In the genomic region with DNA sequence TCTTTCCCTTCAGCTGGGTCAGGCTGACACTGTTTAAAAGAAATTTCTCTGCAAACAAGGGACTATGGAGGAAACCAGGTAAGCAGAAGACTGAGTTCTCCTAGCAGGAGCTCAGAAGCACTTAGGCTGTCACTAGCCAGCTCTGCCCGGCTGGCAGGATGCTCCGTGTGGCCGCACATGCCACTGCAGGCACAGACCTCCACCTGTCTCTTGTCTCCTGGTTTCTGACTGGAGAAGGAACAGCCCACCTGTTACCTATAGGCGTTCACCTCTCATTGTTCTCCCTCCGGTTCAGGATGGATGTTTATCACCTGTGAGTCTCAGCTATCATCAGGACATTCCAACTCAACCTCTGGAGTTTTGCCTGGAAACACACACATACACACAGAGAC, we compare ENCODE assay signal across 20 mouse cellular contexts. TPM values are rescaled to one million over a fixed set of nuclear protein-coding genes. Genes with fewer than 3 reads are reported as not detected.
DNase-seq lines count a peak whose midpoint lies in the region; ATAC-seq and TF ChIP-seq lines count a peak whose summit lies in the region.
"Had no signal": no experiment of that assay in that cellular context is flagged by ENCODE, and none has a peak within 500 bp of the region (broad histone marks: within the 10 kb centered on the region; RNA-seq: fewer than 3 reads in every experiment).

No protein-coding gene starts in this region.

- no peak for TF ChIP-seq EP300 in liver, embryonic 14.5 days (IDR thresholded peaks at IDR 0.05; ENCODE audit: low read depth)
- TF ChIP-seq EP300 in liver, postnatal 0 days (IDR thresholded peaks at IDR 0.05; ENCODE audit: low read depth): no peak

- H3K27me3 ChIP-seq in cerebellum, adult 2 months (ENCODE audit: control insufficient read depth, insufficient read depth, low read length): no peaks in the 10 kb centered on the region
- peaks cover 30% of the 10 kb centered on the region for H3K27me3 ChIP-seq in liver, embryonic 14.5 days (ENCODE audit: control insufficient read depth, insufficient read depth, low read length)
- peaks cover 9% of the 10 kb centered on the region; the same call in 1 of the 2 replicates for H3K27me3 ChIP-seq in liver, postnatal 0 days (ENCODE audit: insufficient read depth, low read length)

- peaks cover 20% of the 10 kb centered on the region for H3K4me1 ChIP-seq in cerebellum, adult 2 months (ENCODE audit: control insufficient read depth, insufficient read depth, low read length)
- H3K4me1 ChIP-seq in liver, embryonic 14.5 days (replicated peaks; ENCODE audit: control insufficient read depth in 2 of 2, insufficient read depth in 2 of 2, low read length in 1 of 2): peaks cover 0 to 2% of the 10 kb centered on the region in 2 experiments; a peak in 2 of 4 replicates
- H3K4me1 ChIP-seq in liver, postnatal 0 days (ENCODE audit: insufficient read depth): peaks cover 25% of the 10 kb centered on the region

- H3K4me3 ChIP-seq in cerebellum, adult 2 months (replicated peaks; ENCODE audit: insufficient read depth, low read depth, low read length): no peak overlapping the region
- H3K4me3 ChIP-seq in gastrocnemius, adult 2 months: no peak overlapping the region
- no peak overlapping the region for H3K4me3 ChIP-seq in liver, embryonic 14.5 days (ENCODE audit: insufficient read depth in 1 of 2, low read depth in 2 of 2, low read length in 2 of 2)
- no peak overlapping the region for H3K4me3 ChIP-seq in liver, postnatal 0 days (ENCODE audit: low read depth, low read length)
- H3K4me3 ChIP-seq: embryonic facial prominence, embryonic 12.5 days; forebrain, embryonic 15.5 days; heart, embryonic 15.5 days; hindbrain, embryonic 13.5 days had no signal

- H3K4me2 ChIP-seq in liver, embryonic 14.5 days (ENCODE audit: low read depth): no peak overlapping the region
- no peak overlapping the region for H3K4me2 ChIP-seq in liver, postnatal 0 days (ENCODE audit: low read depth, low read length)
- H3K4me2 ChIP-seq: embryonic facial prominence, embryonic 12.5 days; forebrain, embryonic 15.5 days; heart, embryonic 11.5 days; heart, embryonic 15.5 days; hindbrain, embryonic 13.5 days had no signal

- peak in 1 of 2 experiments; percentile 45 for DNase-seq in cerebellum, adult 2 months
- no peak for DNase-seq in cerebellum, adult 11-12 months
- DNase-seq in gastrocnemius, adult 2 months: peak; percentile 13
- DNase-seq in gastrocnemius, postnatal 25 days: no peak
- DNase-seq in liver, embryonic 14.5 days (ENCODE audit: low read depth in 3 of 3, low spot score in 3 of 3): no peak
- DNase-seq in liver, postnatal 0 days: no peak
- peak; percentile 56 for DNase-seq in MN1 (ENCODE audit: low spot score)
- DNase-seq: adrenal gland, postnatal 14 days; gastrocnemius, postnatal 36 days; heart, adult 18-20 months; heart, postnatal 14 days; kidney, adult 11 months had no signal

- ATAC-seq in liver, embryonic 14.5 days (ENCODE audit: insufficient read depth): no peak
- ATAC-seq in liver, postnatal 0 days: no peak
- ATAC-seq: activated CD4-positive, CD25-positive, alpha-beta regulatory T cell, adult 4 months; forebrain, embryonic 15.5 days; Patski had no signal

- H3K27ac ChIP-seq in cerebellum, adult 2 months (ENCODE audit: insufficient read depth, low read length): no peak overlapping the region
- no peak overlapping the region; the same call in 1 of the 2 replicates for H3K27ac ChIP-seq in gastrocnemius, adult 2 months
- no peak overlapping the region for H3K27ac ChIP-seq in liver, embryonic 14.5 days
- no peak overlapping the region for H3K27ac ChIP-seq in liver, postnatal 0 days (ENCODE audit: low read depth)
- H3K27ac ChIP-seq: embryonic facial prominence, embryonic 12.5 days; forebrain, embryonic 15.5 days; heart, embryonic 15.5 days; hindbrain, embryonic 13.5 days had no signal

- peak; percentile 55 for TF ChIP-seq CTCF in cerebellum, adult 2 months (IDR thresholded peaks at IDR 0.05; ENCODE audit: borderline replicate concordance, insufficient read depth, low read depth, low read length)
- no peak for TF ChIP-seq CTCF in gastrocnemius, adult 2 months (IDR thresholded peaks at IDR 0.05)
- TF ChIP-seq CTCF in liver, embryonic 14.5 days (IDR thresholded peaks at IDR 0.05; ENCODE audit: low read depth): peak; percentile 23
- TF ChIP-seq CTCF in liver, postnatal 0 days (IDR thresholded peaks at IDR 0.05; ENCODE audit: low read depth): no peak

- no peak overlapping the region for H3K9ac ChIP-seq in liver, embryonic 14.5 days (replicated peaks)
- H3K9ac ChIP-seq in liver, postnatal 0 days (replicated peaks): no peak overlapping the region
- H3K9ac ChIP-seq: embryonic facial prominence, embryonic 12.5 days; forebrain, embryonic 15.5 days; heart, embryonic 15.5 days had no signal

- no peak for TF ChIP-seq POLR2A in cerebellum, adult 2 months (IDR thresholded peaks at IDR 0.05; ENCODE audit: borderline replicate concordance, insufficient read depth, low read length)

- no peaks in the 10 kb centered on the region for H3K36me3 ChIP-seq in liver, embryonic 14.5 days (replicated peaks; ENCODE audit: control insufficient read depth, insufficient read depth, low read depth)
- H3K36me3 ChIP-seq in liver, postnatal 0 days (replicated peaks; ENCODE audit: insufficient read depth, low read length): no peaks in the 10 kb centered on the region
- H3K36me3 ChIP-seq: embryonic facial prominence, embryonic 12.5 days; heart, embryonic 15.5 days had no signal

- intact Hi-C loops in gastrocnemius, adult 2 months (cut with DNase I): no loop called here

- WGBS in cerebellum, adult 2 months: 11% methylated on average over 5 of the region's 5 CpGs
- whole genome bisulfite sequencing in liver, embryonic 14.5 days (ENCODE audit: insufficient replicate concordance): 68% methylated on average over 5 of the region's 5 CpGs
- 61% methylated on average over 5 of the region's 5 CpGs for WGBS in liver, postnatal 0 days (ENCODE audit: insufficient replicate concordance)

- H3K9me3 ChIP-seq in liver, embryonic 14.5 days (ENCODE audit: control insufficient read depth, low read length): no peaks in the 10 kb centered on the region
- H3K9me3 ChIP-seq in liver, postnatal 0 days (ENCODE audit: low read length): no peaks in the 10 kb centered on the region
- H3K9me3 ChIP-seq: embryonic facial prominence, embryonic 12.5 days; forebrain, embryonic 15.5 days; heart, embryonic 15.5 days; hindbrain, embryonic 13.5 days had no signal

RNA-seq across cellular contexts. Expression of a gene that starts 8.8 kb away (rescaled TPM):
- polyA plus RNA-seq in cerebellum, adult 2 months (2012; rRNA removed): 99.5 and 109 TPM in 2 replicates
- 1 to 10 TPM; 1.6 TPM for total RNA-seq in gastrocnemius, adult 2 months (2021)
- 1 to 10 TPM; 2.0 to 2.4 TPM for total RNA-seq in gastrocnemius, postnatal 25 days (2021)
- polyA plus RNA-seq in liver, embryonic 14.5 days (2012; rRNA removed): 3.0 and 3.7 TPM in 2 replicates
- 0.57 and 0.59 TPM in 2 replicates for polyA plus RNA-seq in liver, embryonic 14.5 days (2014; fragmentation: Nextera tagmentation; extraction: Ambion mirVana)
- polyA plus RNA-seq in liver, postnatal 0 days (2015; fragmentation: Nextera tagmentation; extraction: Ambion mirVana): 0.33 and 0.88 TPM in 2 replicates
- polyA plus RNA-seq: heart, embryonic 15.5 days had no signal

RNA-seq across cellular contexts. Expression of a gene that starts 13.8 kb away (rescaled TPM):
- polyA plus RNA-seq in cerebellum, adult 2 months (2012; rRNA removed): 81.6 and 84.6 TPM in 2 replicates
- total RNA-seq in gastrocnemius, adult 2 months (2021): 10 to 100 TPM; 21.6 to 29.9 TPM
- 10 to 100 TPM; 24.1 to 28.8 TPM for total RNA-seq in gastrocnemius, postnatal 25 days (2021)
- polyA plus RNA-seq in liver, embryonic 14.5 days (2012; rRNA removed): 35.8 and 41.8 TPM in 2 replicates
- 18.9 and 23.8 TPM in 2 replicates for polyA plus RNA-seq in liver, embryonic 14.5 days (2014; fragmentation: Nextera tagmentation; extraction: Ambion mirVana)
- polyA plus RNA-seq in liver, postnatal 0 days (2015; fragmentation: Nextera tagmentation; extraction: Ambion mirVana): 224 and 230 TPM in 2 replicates

RNA-seq across cellular contexts. Expression of a gene that starts 20.6 kb away (rescaled TPM):
- polyA plus RNA-seq in cerebellum, adult 2 months (2012; rRNA removed): 141 and 143 TPM in 2 replicates
- total RNA-seq in gastrocnemius, adult 2 months (2021): 10 to 100 TPM; 33.5 to 40.5 TPM
- total RNA-seq in gastrocnemius, postnatal 25 days (2021): 10 to 100 TPM; 43.3 to 46.9 TPM
- 175 and 221 TPM in 2 replicates for polyA plus RNA-seq in liver, embryonic 14.5 days (2012; rRNA removed)
- 519 and 576 TPM in 2 replicates for polyA plus RNA-seq in liver, embryonic 14.5 days (2014; fragmentation: Nextera tagmentation; extraction: Ambion mirVana)
- 209 and 225 TPM in 2 replicates for polyA plus RNA-seq in liver, postnatal 0 days (2015; fragmentation: Nextera tagmentation; extraction: Ambion mirVana)

RNA-seq across cellular contexts. Expression of a gene that starts 23.9 kb away (rescaled TPM):
- 11.8 TPM in 2 replicates for polyA plus RNA-seq in cerebellum, adult 2 months (2012; rRNA removed)
- total RNA-seq in gastrocnemius, adult 2 months (2021): 1 to 10 TPM in 1 of 2 experiments, under 1 TPM in 1; 0.45 to 1.2 TPM
- total RNA-seq in gastrocnemius, postnatal 25 days (2021): under 1 TPM; 0.62 to 0.82 TPM
- 0.07 and 0.12 TPM in 2 replicates for polyA plus RNA-seq in liver, embryonic 14.5 days (2012; rRNA removed)
- polyA plus RNA-seq in liver, embryonic 14.5 days (2014; fragmentation: Nextera tagmentation; extraction: Ambion mirVana): not detected in 2 replicates
- polyA plus RNA-seq in liver, postnatal 0 days (2015; fragmentation: Nextera tagmentation; extraction: Ambion mirVana): 0.04 and 0.06 TPM in 2 replicates

RNA-seq across cellular contexts. Expression of a gene that starts 35.9 kb away (rescaled TPM):
- 0.19 and 0.29 TPM in 2 replicates for polyA plus RNA-seq in cerebellum, adult 2 months (2012; rRNA removed)
- total RNA-seq in gastrocnemius, adult 2 months (2021): under 1 TPM in 1 of 2 experiments, not detected in 1; 0.11 TPM
- under 1 TPM; 0.10 to 0.19 TPM for total RNA-seq in gastrocnemius, postnatal 25 days (2021)
- polyA plus RNA-seq in liver, embryonic 14.5 days (2012; rRNA removed): 0.07 and 0.08 TPM in 2 replicates
- polyA plus RNA-seq in liver, embryonic 14.5 days (2014; fragmentation: Nextera tagmentation; extraction: Ambion mirVana): not detected in 2 replicates
- not detected in 2 replicates for polyA plus RNA-seq in liver, postnatal 0 days (2015; fragmentation: Nextera tagmentation; extraction: Ambion mirVana)
- total RNA-seq: hematopoietic stem cell, adult 5-6 weeks had no signal
- polyA plus RNA-seq: activated CD4-positive, CD25-positive, alpha-beta regulatory T cell, adult 4 months had no signal

Comparison
In these comparisons a context has a peak if more than half of its experiments do, and no peak if none do; other contexts are left out.
1. DNase-seq: peak in gastrocnemius, adult 2 months (single experiment) and MN1 (single experiment); none in cerebellum, adult 11-12 months (single experiment), gastrocnemius, postnatal 25 days (single experiment), liver, embryonic 14.5 days (0 of 3) and liver, postnatal 0 days (single experiment).
2. CTCF ChIP-seq: peak in cerebellum, adult 2 months (single experiment) and liver, embryonic 14.5 days (single experiment); none in gastrocnemius, adult 2 months (single experiment) and liver, postnatal 0 days (single experiment).
3. RNA of a gene that starts 8.8 kb away (polyA plus RNA-seq): 99.5 to 109 TPM in cerebellum, adult 2 months; 0.57 to 3.7 TPM in liver, embryonic 14.5 days and 0.33 to 0.88 TPM in liver, postnatal 0 days; every median in the first group is over 10 times any median in the second.